Mouse (Mus musculus): ENCODE results near the gene Zfp967. TPM values are rescaled to one million over a fixed set of nuclear protein-coding genes. Genes with fewer than 3 reads are reported as not detected.

Zfp967 gene
- polyA plus RNA-seq (2014; fragmentation: Illumina TruSeq; extraction: RNeasy Lipid Tissue Mini Kit (QIAGEN cat#74804); ENCODE audit: low read depth, low replicate concordance): not detected

DNA sequence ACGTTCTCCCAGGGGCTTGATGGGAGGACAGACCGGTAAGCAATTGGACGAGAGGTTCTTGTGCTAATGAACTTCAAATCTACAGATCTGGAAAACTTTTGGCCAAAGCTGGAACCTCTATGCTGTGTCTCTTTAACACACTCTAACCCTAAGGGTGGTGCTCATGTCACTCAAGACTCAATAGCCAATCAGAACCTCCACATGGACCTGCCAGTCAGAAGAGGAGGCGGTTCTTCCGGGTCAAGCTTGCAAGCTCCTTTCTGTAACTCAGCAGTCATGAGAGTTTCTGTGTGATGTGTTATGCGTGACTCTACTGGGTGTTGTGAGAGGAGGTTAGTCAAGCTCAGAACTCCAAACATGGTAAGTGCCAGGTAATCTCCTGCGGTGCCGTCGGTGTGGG is at the start of gene Zfp967:
Gene Zfp967, plus strand, starts transcription at position 301 of the 400 bp plus-strand sequence.

GRCm38 (mm10) chr2:176486683-176487082 is 34.2 kb upstream of the Zfp967 start, which contains the start of gene Gm14434:
TSS of gene Gm14434 (minus strand) at chr2:176486783.

Other genes starting within 250 kb of the Zfp967 start
- gene Gm11009, start 201.6 kb upstream of the Zfp967 start, polyA plus RNA-seq (2014; fragmentation: Illumina TruSeq; extraction: RNeasy Lipid Tissue Mini Kit (QIAGEN cat#74804); ENCODE audit: low read depth, low replicate concordance): not detected
- 15.9 TPM for gene Gm14435, start 97.5 kb upstream of the Zfp967 start, polyA plus RNA-seq (2014; fragmentation: Illumina TruSeq; extraction: RNeasy Lipid Tissue Mini Kit (QIAGEN cat#74804); ENCODE audit: low read depth, low replicate concordance)
- not detected for gene Gm14434, start 34.3 kb upstream of the Zfp967 start, polyA plus RNA-seq (2014; fragmentation: Illumina TruSeq; extraction: RNeasy Lipid Tissue Mini Kit (QIAGEN cat#74804); ENCODE audit: low read depth, low replicate concordance)
- 29.0 TPM for gene Gm14308, start 115.3 kb downstream of the Zfp967 start, polyA plus RNA-seq (2014; fragmentation: Illumina TruSeq; extraction: RNeasy Lipid Tissue Mini Kit (QIAGEN cat#74804); ENCODE audit: low read depth, low replicate concordance)
- gene Zfp973, start 149.5 kb downstream of the Zfp967 start, polyA plus RNA-seq (2014; fragmentation: Illumina TruSeq; extraction: RNeasy Lipid Tissue Mini Kit (QIAGEN cat#74804); ENCODE audit: low read depth, low replicate concordance): 82.9 TPM
- gene Gm14305, start 187.3 kb downstream of the Zfp967 start, polyA plus RNA-seq (2014; fragmentation: Illumina TruSeq; extraction: RNeasy Lipid Tissue Mini Kit (QIAGEN cat#74804); ENCODE audit: low read depth, low replicate concordance): 194 TPM